Mouse (Mus musculus) lung, postnatal 14 days (tissue): Measurements from ENCODE around the gene Pip4k2c.
A peak's percentile ranks its signal among the peaks of the same experiment; 100 is the strongest.

Source experiments
- DNase-seq: peaks from one replicate; pipeline ENCODE4 v3.0.0; 2021

The Pip4k2c gene

DNA sequence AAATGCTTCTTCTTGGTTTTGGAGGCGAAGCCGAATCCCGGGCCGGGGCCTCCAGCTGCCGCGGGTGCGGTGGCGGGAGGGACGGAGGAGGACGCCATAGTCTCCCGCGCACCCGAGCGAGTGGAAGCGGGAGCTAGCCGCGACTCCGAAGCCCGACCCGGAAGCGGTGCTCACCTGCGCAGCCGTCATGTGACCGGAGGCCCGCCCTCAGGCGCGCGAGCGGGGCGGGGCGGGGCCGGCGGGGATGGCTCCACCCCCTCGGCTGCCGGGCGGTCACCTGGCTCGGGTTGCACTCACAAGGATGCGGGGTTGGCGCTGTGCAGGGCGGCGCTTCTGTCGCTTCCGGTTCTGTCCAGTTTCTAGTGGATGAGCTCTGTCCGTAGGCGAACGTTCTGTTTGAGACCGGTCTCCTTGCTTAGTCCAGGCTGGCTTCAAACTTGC, at the start of gene Pip4k2c:
Gene Pip4k2c (minus strand): TSS at position 172 of the 441 bp plus-strand sequence.
- DNase-seq: peak; percentile 89

DNA sequence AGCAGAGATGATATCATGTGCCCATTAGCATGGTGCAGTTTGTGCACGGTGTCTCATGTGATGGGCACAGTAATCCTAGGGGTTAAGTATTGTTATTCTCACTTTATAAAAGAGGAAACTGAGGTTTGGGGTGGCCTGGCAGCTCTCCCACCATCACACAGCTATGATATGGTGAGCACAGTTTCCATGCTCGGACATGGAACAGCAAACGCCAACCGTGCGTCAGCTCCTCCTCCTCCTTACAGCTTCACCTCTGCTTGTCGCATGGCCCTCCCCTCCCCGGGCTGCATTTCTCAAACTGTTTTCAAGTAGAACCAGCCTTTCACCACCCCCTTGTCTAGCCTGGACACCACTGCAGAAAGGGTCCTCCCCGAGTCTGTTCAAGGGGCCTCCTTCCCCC, 47.1 kb upstream of the Pip4k2c start:
- no peak for DNase-seq

DNA sequence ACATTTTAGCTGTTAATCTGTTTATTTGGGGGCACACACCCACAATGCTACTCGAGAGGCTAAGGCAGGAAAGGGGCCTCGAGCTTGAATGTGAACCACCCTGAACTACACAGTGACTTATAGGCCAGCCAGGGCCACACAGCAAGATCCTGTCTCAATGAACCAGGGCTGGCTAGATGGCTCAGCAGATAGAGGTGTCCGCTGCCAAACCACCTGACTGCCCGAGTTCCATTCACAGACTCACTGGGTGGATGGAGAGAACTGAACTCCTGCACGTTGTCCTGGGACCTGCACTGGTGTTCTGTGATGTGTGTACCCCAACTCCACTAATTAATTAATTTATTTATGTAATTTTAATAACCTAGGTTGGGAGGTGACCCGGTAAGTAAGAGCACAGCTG, 46.4 kb upstream of the Pip4k2c start:
- DNase-seq: no peak

DNA sequence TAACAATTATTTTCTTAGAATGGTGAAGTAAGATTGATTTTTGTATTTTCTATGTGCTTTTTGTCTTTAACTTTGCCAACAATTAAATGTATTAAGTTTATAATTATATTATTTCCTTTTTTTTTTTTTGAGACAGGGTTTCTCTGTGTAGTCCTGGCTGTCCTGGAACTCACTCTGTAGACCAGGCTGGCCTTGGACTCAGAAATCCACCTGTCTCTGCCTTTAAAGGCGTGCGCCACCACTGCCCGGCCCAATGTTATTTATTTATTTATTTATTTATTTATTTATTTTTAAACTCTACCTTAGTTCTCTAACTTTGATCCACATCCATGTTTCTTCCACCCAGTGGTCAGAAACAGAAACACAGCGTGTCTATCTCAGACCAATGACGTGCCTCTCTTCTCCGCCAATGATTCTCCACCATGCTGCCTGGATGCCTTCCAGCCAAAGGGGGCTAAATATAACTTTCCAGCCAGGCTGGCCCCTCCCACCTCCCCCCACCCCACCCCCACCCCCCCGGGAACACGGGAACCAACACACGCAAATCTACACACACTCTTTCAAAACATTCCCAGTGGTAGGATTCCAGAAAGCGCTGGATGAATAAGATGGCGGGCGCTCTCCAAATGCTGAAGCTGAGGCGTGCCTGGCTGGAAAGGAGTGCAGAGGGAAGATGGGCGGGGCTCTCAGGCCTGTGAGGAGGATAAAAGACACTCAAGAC, 44.4 kb upstream of the Pip4k2c start:
- DNase-seq: peak; percentile 73

DNA sequence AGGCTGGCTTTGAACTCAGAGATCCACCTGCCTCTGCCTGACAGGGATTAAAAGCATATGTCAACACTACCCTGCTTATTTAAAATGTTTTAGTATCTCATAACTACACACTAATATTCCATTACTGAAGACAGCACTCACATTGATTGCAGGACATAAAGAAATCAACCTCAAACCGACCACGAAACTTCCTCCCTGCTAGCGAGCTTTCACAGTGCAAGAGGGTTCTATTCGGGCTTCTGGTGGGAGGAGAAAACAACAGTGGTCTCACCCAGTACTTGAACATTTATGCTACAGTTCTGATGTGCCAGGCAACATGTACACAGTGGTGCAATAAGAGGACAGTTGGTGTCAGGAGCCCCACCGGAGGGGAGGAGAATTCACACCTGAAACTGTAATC, 39.4 kb upstream of the Pip4k2c start:
- DNase-seq: no peak

DNA sequence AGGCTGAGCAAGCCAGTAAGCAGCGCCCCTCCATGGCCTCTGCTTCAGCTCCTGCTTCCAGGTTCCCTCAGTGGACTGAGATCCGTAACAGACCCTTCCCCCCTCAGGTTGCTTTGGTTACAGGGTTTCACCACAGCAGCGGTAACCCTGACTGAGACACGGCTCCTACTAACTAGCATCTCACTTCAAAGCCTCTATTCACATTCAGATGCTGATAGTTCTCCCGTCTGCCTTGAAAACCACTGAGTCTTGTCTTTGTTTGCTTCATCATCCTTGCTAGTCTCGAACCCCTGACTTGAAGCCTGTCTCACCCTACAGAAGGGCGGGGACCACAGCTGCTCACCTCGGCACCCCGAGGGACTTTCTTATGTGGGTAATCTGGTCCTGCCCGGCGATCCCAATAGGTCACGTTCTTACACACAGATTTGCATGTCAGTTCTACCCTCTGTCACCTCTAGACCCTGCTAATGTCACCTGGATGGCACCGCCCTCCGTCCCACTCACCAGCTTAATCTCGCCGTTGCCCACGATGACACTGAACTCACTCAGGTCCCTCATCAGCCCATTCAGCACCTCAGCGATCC, 26.9 kb upstream of the Pip4k2c start:
- no peak for DNase-seq

DNA sequence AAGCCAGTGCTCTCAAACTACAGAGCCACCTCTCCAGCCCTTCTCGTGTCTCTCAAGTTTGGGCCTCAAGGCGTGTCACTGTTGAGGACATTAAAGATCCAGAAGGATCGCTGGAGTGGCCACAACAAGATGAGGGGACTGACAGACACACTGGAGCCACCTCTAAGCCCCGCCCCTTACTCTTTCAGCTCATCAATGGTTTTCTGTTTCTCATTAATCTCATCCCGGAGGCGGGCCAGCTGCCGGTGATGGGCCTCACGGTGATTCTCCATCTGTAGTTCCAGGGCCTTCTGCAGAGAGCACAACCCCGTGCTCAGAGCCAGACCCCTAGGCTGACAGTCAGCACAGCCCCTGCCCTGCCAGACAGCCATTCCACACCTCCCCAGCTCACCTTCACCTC, 25.2 kb upstream of the Pip4k2c start:
- no peak for DNase-seq

DNA sequence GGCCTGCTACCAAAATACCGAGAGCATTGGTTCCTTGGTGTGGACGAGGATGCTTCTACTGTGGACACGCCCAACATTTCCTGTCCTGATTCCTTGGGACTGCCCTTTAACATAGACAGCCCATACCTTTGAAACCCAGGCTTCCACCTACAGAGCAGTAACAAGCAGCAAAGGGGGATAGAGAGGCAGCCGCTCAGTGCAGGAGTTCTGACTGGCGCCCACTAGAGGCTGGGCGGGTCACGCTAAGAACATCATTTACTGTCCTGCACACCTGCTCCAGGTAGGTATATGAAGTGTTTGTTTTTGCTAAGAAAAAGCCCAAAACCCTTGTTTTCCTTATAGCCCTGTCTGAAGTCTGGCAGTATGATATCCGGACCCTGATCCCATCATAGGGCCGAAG, 21.8 kb upstream of the Pip4k2c start:
- DNase-seq: no peak

DNA sequence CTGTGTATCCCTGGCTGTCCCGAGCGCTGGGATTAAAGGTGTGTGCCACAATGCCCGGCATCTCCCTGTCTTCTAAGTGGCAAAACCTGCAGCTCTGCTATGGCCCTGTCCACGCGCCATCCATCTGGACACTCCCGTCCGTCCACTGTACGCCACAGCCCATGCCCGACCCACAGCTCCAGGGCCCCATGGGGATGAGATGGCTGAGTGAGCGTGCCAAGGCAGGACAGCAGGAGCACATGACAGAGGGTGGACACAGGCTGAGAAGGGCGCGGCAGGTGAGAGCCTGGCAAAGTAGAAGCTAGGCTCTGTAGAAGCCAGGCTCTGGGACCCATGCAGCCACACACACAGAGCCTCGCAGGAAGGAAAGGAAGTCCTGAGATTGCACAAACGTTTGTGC, 20.4 kb upstream of the Pip4k2c start:
- no peak for DNase-seq

DNA sequence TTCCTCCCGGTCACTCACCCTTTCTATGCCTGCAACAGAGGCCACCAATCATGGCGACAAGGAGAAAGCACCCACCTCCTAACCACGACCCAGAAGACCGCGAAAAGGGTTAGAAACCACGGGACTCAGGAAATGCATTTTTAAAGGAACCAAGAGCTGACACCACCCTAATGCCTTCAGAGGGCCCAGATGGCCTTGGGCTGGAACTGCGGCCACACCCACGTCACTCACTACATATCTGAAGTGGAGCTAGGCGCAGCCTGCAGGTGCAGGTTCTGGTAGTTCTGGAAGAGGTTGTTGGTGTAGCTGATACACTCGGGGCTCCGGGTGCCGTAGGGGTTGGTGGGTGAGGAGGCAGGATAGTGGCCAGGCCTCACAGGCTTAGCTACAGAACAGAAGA, 19.3 kb upstream of the Pip4k2c start:
- DNase-seq: no peak

DNA sequence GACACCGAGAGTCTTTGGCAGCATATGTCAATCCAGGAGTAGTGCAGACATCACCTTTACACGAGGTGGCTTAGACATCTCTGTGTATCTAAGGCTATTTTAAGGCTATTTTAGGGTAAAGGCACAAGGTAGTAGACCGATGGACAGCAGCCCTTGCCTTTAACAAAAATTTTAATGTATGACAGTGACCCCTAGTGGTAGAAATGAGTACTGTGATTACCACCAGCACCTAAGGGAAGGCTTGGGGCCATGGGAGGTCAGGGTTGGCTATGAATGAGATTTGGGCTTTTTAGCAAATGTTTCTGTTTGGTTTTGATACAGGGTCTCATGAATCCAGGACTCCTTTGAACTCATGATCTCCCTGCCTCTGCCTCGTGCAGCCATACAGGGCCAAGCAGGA, 17.5 kb upstream of the Pip4k2c start:
- peak; percentile 65 for DNase-seq

DNA sequence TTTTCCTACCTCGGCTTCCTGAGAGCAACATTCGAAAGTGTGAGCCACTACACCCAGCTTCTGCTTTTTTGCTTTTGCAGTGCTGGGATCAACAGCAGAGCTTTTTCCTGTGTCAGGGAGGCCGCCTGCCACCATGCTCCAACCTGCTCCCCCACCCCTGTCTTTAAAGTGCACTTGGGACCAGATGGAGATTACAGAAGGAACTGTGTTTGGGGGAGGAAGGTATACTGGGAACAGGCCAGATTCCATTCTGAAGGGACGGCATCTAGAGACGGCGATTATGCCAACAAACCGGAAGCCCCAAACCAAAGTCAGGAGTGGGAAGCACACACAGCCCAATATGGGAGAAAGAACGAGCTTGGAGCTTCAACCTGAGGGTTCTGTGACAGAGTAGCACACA, 15.8 kb upstream of the Pip4k2c start:
- DNase-seq: no peak

DNA sequence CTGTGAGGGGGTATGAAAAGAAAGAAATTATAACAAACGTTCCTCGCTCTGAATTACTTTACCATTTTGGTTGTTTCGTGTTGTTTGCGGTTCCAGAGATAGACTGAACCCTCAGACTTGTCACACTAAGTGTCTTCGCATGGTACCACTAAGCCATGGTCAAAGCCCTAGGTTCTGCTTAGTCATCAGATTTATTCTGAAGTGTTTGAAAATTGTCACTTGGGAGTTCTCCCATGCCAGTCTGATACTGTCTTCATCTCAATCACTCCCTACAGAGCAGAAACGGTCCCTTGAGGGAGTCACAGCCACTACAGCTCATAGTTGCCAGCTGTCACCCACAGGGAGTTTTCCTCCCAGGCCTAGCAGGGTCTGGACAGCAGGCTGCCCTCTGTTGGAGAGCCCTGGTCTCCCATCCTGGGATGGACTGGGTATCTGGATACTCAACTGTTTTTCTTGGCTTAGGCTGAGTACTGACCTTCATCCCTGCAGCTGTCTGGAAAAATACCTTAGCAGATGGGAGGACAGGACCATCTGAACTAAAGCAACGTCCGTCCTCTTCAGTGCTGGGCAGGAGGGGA, 15.0 kb upstream of the Pip4k2c start:
- DNase-seq: peak; percentile 19

DNA sequence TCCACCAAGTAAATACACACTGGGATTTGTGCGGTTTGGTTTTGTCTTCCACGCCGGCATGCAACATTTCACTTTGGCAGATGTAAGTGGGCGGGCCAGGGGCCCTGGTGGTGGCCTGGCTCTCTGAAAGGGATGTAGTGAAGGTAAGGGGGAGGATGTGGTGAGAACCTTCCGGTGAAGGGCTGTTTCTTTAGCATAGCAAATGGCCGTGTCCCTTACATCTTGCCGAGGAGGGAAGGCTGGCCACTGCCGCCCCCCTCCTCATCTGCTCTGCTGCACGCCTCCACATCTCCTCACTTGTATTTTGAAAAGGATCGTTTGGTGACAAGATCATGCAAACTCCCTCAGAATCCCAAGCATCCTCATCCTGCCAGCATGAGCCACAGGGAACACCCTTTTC, 14.3 kb upstream of the Pip4k2c start:
- DNase-seq: no peak

DNA sequence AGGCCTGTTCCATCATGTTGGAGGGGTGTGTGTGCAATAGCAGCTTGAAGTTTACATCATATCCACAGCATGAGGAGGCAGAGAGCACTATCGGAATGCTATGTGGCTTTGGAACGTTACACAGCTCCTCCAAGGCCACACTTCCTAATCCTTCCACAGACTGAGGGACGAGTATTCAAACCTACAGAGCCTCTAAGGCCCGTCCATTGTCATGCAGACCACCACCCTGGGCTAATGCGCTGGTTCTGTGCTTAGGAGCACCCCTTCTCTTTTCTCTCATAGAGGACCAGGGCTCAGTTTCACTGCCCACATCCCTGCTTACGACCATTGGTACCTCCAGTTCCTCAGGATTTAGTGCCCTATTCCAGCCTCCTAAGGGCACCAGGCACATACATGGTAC, 13.8 kb upstream of the Pip4k2c start:
- no peak for DNase-seq

DNA sequence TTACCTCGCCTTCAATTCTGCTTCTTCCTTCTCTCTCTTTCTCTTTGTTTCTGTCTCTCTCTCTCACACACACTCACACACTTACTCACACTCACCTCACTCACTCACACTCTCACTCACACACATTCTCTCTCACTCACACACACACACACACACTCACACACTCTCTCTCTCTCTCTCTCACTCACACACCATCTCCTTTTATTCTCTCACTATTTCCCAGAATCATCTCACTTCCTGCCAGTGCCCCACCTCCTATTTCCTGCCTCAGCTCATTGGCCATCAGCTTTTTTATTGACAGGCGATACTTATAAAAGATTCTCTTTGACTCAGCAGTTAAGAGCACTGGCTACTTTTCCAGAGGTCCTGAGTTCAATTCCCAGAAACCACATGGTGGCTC, 7.0 kb upstream of the Pip4k2c start:
- no peak for DNase-seq

DNA sequence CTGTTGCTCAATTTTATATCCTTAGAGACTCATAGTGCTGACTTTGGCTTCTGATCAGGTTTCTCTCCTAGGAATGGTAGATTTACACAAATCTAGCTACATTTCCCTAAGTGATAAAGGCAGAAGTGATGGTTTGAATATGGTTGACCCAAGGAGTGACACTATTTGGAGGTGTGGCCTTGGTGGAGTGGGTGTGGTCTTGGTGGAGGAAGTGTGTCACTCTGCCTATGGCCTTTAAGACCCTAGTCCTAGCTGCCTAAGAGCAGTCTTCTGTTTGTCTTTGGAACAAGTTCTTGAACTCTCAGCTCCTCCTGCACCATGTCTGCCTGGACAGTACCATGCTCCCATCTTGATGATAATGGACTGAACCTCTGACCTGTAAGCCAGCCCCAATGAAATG, 5.8 kb upstream of the Pip4k2c start:
- DNase-seq: no peak

DNA sequence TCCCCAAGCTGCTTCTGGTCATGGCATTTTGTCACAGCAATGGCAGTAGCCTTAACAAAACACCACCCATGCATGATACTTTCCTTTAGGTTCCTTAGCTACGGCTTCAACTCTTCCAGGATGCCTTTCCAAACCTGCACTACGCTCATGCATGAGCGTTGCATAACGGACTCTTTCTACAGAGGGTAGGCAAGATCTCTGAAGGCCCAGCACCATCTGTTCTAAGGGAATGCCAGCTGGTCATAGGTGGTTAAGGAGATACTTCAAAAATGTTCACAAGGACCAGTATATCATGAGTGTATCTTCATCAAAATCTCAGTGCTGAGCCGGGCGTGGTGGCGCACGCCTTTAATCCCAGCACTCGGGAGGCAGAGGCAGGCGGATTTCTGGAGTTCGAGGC, 5.1 kb upstream of the Pip4k2c start:
- no peak for DNase-seq

DNA sequence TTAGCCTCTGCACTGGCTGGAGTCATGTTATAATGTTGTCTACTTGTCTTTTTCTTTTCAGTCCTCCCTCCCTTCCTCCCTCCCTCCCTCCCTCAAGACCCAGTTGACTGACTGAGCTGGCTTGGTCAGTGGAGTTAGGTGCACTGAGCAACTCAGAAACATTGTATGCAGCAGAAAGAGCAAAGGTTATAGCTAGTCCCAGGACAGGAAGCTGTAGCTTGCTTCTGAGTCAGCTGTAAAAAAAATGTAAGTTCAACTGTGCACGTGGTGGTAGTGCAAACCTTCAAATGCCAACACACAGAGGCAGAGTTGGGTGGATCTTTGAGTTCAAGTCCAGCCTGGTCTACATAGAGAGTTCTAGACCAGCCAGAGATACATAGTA, 3.0 kb upstream of the Pip4k2c start:
- no peak for DNase-seq

DNA sequence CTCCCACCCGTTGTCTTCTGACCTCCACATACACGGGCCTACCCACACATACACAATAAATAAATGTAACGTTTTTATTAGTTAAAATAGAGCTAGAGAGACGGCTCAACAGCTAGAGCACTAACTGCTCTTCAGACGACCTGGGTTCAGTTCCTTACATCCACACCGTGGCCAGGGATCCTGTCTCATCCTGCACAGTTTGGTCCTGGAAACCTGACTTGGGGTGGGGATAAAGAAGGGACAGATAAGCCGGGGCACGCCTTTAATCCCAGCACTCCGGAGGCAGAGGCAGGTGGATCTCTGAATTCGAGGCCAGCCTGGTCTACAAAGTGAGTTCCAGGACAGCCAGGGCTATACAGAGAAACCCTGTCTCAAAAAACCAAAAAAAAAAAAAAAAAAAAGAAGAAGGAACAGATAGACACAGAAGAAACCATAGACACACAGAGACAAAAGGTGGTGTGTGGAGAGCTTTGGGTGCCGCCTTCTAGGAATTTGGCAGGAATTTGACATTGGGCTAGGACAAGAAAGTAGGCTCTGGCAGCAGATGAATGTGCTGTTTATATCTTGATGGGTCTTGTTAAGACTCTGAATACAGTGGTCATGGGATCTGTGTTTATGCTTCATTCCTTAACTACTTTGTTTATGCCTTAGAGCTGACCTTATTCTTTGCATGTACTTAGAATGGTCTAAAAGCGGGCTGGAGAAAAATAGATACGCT, 2.5 kb upstream of the Pip4k2c start:
- DNase-seq: no peak

DNA sequence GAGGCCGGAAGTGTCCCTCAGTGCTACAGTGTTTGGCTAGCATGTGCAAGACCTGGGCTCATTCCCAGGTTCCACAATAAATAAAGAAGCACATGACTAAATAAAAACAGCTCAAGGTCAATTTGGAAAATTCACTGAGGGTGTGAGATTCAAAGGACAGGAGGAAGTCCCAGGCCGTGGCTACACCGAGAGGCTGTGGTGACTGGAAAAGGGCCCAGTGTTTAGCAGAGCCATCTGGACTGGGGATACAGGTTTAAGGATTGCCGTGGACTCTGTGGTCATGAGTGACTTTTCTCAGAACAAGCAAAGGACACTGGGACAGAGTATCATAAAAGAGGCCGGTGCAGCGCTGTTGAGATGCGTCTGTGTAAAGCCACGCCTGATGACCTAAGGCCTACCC, 1.9 kb upstream of the Pip4k2c start:
- no peak for DNase-seq

DNA sequence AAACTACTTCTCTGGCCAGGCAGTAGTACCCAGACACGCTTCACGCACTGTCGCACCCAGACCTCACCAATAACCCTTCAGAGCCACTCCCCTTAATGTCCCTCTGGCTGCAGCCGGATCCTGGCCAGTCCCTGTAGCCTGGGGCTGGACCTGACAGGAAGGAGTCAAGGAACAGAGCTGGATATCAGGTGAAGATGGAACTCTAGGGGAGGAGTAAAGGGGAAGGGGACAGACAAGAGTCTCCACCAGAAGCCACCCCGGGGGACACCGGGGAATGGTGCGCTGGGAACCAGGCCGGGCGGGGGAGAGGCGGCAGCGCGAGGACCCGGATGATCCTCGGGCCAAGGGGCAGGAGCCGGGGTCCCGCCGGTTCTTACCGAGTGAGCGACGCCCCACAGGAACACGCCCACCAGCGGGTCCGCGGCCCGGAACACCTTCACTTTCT, 402 bp downstream of the Pip4k2c start:
- DNase-seq: no peak

DNA sequence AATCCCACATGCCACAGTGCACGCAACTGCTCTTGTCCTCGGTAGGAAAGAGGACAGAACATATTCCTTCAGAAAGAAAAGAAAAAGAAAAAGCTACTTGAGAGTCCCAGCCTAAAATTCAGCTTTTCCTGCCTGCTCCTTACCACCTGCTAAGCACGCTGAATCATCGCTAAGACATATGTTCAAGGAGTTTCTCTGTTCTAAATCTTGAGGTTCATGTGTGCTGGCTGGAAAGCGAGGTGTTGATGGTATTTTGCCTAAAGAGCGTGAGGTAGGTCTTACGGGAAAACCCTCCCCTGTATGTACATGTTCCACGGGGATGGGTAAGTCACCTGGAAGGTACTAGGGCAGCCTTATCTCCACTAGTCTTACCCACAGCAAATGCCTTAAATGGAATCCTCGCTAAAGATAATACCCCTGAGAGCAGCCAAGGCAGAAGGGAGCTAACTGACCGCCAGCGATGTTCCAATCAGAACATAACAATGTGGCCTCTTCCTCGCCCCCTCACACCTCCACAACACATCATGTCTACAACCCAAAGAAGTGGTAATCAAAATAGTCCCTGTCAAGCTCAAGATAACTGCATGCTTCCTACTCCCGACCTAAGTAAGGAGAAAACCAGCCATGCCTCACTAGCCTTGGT, 1.3 kb downstream of the Pip4k2c start:
- no peak for DNase-seq
